Mouse (Mus musculus) T-helper 2 cell (primary cell): ENCODE measurements around the gene Pkp1.

Source experiments
- in situ Hi-C: fragments of 300-600 bp; cut with MboI, MseI; formaldehyde crosslinking; loops from one replicate; pipeline ENCODE4 v1.15.1; 2025; ENCODE audit warnings: high pct_unique_total_duplicates

The Pkp1 gene

DNA sequence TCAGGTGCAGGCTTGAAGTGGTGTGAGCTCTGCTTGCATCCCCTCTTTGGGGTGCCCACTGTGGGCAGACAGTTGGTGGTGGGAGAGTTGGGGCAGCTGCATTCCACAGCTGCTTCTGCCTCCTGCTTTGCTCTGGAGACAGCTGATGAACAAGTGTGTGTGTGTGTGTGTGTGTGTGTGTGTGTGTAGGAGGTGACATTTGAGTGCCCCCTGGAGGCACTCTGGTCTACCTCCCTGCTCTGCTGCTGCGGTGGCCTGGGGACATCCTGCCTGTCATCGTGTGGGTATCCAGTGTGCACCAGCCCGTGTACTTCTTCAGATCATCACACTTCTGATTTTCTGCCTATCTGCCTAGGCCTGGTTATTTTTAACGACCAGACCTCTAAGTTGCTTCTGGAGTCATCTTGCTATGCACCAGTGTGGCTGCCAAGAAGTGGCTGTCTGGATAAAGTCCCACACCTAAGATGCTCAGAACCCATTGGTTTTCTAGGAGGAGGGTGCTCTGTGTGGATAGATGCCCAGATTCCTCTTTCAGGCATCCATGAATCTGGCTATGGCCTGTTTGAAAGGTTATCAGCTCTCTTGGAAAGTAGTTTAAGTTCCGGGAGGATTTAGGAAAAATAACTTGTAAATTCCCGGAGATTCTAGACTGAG lies 84.7 kb downstream of the Pkp1 start:
- in situ Hi-C loops: no loop called here

GRCm38 (mm10) chr1:135828918-135829317 lies 90.1 kb downstream of the Pkp1 start:
- in situ Hi-C loops: no loop called here

DNA sequence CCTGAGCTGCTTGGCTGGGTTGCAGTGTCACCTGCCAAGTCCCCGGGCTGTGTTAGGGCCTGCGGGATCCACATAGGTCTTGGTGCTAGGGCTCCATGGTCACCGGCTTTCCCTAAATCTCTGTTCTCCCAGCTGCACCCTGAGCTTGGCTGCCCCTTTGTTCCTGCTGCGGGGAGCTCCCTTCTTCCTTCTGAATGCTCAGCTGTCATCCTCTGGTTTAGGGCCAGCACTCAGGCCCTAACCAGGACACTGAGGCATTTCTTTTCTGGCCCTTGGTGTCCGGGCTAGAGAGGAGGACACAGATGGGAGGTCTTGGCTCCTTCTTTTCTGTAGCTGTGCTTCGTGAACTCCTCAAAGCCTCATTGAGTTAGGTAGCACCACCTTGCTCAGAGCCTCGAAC lies 97.2 kb downstream of the Pkp1 start:
- in situ Hi-C loops: loop anchor here (5.0 kb wide), 1 partner anchor 94 kb away; no protein-coding TSS in a partner anchor
